Mouse (Mus musculus): ENCODE data around the gene Prdm16. TPM values are rescaled to one million over a fixed set of nuclear protein-coding genes. Genes with fewer than 3 reads are reported as not detected.

Prdm16 gene
- polyA plus RNA-seq, 1 experiment from 2014 or later: 2.0 TPM

DNA sequence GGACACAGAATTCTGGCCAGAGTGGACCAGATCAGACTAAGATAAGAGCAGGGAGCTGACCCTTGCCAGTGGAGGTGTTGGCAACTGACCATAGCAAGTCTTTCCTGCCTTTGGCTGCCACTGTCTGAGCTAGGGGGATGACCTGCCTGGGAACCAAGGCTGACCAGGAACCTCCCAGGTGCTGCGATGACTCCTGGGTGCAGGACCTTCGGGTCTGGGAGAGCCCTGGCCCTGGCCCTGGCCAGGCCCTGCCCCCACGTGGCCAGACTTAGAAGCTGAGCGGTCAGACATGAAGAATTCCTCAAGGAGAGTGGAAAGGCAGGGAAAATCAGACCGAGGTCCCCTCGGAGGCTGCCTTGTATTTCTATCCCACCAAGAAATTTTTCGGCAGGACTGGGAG is 2.5 kb upstream of the Prdm16 start:
- ATAC-seq (ENCODE audit: insufficient read depth): no peak
- peaks cover 100% of the 10 kb centered on the region for H3K27me3 ChIP-seq
- no peak overlapping the region for H3K4me3 ChIP-seq (replicated peaks)
- no peaks in the 10 kb centered on the region for H3K36me3 ChIP-seq (replicated peaks)
- H3K4me2 ChIP-seq: no peak overlapping the region
- peaks cover 15% of the 10 kb centered on the region; the same call in 1 of the 2 replicates for H3K4me1 ChIP-seq (replicated peaks)
- no peaks in the 10 kb centered on the region for H3K9me3 ChIP-seq (replicated peaks)
- no peak overlapping the region for H3K9ac ChIP-seq
- 5% methylated on average over 7 of the region's 7 CpGs for WGBS (ENCODE audit: insufficient replicate concordance)
- no peak overlapping the region for H3K27ac ChIP-seq (replicated peaks)

DNA sequence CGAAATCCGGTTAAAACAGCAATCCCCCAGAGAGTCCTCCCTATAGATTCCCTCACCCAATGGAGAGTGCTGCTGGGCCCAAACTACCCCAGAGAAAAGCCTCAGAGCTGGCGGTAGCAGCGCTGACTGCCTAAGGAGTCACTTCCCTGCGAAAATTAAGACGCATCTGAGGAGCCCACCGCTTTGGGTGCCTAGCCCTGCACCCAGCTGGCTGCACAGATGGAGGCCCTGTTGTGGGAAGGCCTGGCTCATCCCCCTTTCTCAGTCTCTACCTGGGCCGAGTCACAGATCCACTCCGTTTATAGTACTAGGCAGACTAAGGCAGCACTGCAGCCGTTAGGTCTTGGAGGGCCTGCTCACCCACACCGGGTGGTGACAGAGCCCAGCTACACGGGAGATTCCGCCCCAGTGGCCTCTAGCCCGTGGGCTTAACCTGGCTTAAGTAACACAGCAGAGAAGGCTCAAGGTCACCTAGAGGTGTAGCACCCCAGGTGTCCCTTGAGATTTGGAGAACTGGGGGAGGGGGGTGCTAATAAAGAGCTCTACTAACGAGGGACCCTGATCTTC is 1.7 kb upstream of the Prdm16 start:
- H3K27ac ChIP-seq (replicated peaks): no peak overlapping the region
- no peaks in the 10 kb centered on the region for H3K9me3 ChIP-seq (replicated peaks)
- H3K27me3 ChIP-seq: peaks cover 100% of the 10 kb centered on the region
- no peak for ATAC-seq (ENCODE audit: insufficient read depth)
- peaks cover 15% of the 10 kb centered on the region; the same call in 1 of the 2 replicates for H3K4me1 ChIP-seq (replicated peaks)
- no peaks in the 10 kb centered on the region for H3K36me3 ChIP-seq (replicated peaks)
- peak overlapping the region; percentile 68; the same call in 1 of the 2 replicates for H3K4me2 ChIP-seq
- no peak overlapping the region for H3K4me3 ChIP-seq (replicated peaks)
- no peak overlapping the region for H3K9ac ChIP-seq
- 8% methylated on average over 15 of the region's 15 CpGs for whole genome bisulfite sequencing (ENCODE audit: insufficient replicate concordance)

DNA sequence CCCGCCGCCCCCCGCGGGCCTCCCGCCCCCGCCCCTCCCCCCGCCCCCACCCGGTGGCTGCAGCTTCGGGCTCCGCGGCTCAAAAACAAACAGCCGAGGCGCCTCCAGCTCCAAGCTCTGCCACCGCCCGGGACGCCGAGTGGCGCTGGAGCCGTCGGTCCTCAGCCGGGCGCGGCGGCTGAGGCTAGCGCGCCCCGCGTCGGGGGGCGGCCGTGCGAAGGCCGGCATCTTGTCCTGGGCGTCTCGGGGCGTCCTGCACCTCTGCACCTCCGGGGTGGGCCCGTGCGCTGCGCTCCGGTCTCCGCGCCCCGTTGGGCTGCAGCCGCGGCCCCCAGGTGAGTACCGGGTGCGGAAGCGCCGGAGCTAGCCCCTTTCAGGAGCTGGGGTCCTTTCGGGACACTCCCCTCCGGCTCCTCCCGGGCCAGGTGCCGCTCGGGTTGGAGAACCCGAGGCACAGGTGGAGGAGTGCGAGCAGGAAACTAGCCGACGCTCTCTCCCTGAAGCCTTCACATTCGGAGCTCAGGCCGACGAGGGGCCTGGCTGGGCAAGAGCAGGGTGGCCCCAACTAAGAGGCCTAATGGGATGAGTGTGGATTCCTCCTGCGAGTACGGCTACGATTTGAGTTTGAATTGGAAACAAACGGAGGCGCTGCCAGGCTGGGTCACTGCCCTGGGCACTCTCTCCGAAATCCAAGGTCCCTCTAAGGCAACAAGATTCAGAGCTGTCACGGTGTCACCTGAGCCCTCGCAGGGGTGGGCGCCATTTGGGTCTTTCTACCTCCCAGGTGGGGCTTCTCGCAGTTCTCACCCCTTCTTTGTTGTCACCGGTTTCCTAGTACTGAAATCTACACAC is 1.0 kb upstream of the Prdm16 start:
- no peak for ATAC-seq (ENCODE audit: insufficient read depth)
- Histone ChIP-seq H3K27ac (replicated peaks) (no peak overlapping the region), H3K4me3 (replicated peaks) (peak overlapping the region; percentile 59), H3K4me1 (replicated peaks) (peaks cover 15% of the 10 kb centered on the region; the same call in 1 of the 2 replicates), H3K9ac (no peak overlapping the region), H3K9me3 (replicated peaks) (no peaks in the 10 kb centered on the region), H3K4me2 (peak overlapping the region; percentile 68), H3K27me3 (peaks cover 100% of the 10 kb centered on the region), H3K36me3 (replicated peaks) (no peaks in the 10 kb centered on the region)
- WGBS (ENCODE audit: insufficient replicate concordance): 2% methylated on average over 69 of the region's 73 CpGs

DNA sequence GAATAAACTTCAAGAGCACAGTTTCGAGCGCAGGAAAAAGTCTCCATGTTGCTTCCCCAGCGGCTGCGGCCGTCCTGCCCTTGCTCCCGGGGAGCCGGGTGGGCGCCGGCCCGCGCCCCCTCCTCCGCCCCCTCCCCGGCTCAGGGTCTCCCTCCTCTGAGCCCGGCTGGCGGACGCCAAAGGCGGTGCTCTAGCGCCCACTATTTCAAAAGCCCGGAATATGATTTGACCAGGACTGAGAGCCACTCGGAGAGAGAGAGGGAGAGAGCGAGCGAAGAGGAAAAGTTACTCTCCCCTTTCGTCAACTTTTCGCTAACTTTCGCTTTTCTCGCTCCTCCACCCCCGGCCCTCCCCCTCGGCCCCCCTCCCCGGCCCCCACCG is 630 bp downstream of the Prdm16 start:
- H3K9ac ChIP-seq: no peak overlapping the region; the same call in 1 of the 2 replicates
- no peaks in the 10 kb centered on the region for H3K9me3 ChIP-seq (replicated peaks)
- under 1% methylated on average over 25 of the region's 30 CpGs for WGBS (ENCODE audit: insufficient replicate concordance)
- no peaks in the 10 kb centered on the region for H3K36me3 ChIP-seq (replicated peaks)
- peak overlapping the region; percentile 68 for H3K4me2 ChIP-seq
- H3K4me3 ChIP-seq (replicated peaks): peak overlapping the region; percentile 59
- H3K4me1 ChIP-seq (replicated peaks): peaks cover 13% of the 10 kb centered on the region; the same call in 1 of the 2 replicates
- ATAC-seq (ENCODE audit: insufficient read depth): peak; percentile 30; the same call in 1 of the 2 replicates
- H3K27ac ChIP-seq (replicated peaks): peak overlapping the region; percentile 65
- H3K27me3 ChIP-seq: peaks cover 99% of the 10 kb centered on the region

DNA sequence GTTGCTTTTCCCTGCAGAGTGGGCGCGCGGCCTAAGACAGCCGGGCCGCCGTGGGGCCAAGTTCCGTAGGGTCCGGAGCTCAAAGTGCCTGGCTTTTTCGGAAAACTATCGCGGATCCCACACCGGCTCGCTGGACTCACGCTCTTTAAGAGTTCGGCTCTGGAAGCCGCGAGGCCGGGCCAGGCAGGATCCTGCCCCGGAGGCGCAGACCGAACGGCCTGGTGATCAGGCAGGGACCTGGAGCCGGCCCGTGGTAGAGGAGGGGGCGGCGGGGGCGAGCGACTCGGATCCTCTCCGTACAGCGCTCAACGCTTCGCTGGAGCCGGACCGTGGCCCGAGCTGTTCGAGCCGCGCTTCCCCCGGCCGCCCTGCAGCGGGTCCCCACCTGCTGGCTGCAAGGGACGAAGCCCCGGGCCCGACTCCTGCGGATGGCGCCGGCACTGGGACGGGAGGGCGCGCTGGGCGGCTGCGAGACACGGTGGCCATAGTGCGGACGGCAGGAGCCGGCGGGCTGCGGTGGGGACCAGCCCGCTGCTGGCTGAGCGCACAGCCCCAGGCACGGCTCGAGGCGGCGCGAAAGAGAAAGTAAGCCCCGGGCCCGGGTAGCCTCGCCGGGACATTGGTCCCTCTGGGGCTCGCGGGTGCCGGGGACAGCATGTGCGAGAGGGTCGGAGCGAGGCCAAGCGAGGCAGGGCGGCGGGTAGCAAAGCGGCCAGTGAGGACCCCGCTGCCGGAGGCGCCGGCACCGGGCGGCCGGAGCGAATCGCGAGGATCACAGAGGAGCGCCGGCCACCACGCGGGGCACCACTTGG is 1.2 kb downstream of the Prdm16 start:
- ATAC-seq (ENCODE audit: insufficient read depth): peak; percentile 47
- peak overlapping the region; percentile 65 for H3K27ac ChIP-seq (replicated peaks)
- under 1% methylated on average over 94 of the region's 94 CpGs for WGBS (ENCODE audit: insufficient replicate concordance)

DNA sequence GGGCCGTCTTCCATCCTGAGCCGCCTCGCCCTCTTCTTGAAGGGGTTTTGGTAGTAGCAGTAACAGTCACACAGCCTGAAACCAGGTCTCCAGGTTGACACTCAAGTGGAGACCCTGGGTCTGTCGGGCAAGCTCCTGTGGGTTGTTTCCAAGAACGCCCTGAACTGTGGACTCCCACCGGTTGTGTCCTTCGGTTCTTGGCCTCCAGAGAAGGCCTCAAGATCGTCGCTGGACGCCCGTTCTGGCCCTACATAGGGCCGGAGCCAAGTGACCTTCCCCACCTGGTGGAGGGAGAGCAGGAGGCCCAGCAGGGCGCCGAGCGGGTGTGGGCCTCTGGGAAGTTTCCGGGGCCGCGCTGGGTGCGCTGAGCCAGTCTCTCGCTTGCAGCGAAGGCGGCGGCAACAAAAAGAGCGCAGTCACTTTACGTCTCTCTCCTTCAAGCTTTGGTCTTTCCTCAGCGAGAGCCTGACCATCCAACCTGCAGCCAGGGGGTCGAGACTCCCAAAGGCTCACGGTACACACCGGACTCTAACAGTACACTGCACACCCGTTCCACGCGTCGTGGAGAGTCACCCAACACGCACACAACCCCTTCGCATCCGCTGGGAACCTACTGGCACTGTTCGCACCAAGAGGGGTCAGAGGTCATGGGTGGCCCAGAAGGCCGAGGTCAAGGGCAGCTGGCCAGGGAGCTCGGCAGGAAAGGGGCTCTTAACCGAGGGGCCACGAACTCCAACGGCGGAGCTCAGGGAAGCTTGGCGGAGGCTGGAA is 2.0 kb downstream of the Prdm16 start:
- peak overlapping the region; percentile 68 for H3K4me2 ChIP-seq
- no peaks in the 10 kb centered on the region for H3K36me3 ChIP-seq (replicated peaks)
- no peak overlapping the region for H3K27ac ChIP-seq (replicated peaks)
- no peak for ATAC-seq (ENCODE audit: insufficient read depth)
- 16% methylated on average over 44 of the region's 44 CpGs for WGBS (ENCODE audit: insufficient replicate concordance)
- peak overlapping the region; percentile 59 for H3K4me3 ChIP-seq (replicated peaks)
- H3K9ac ChIP-seq: 0 out of 2 replicates have a peak overlapping the region, but pooled peaks have one; percentile 32
- no peaks in the 10 kb centered on the region for H3K9me3 ChIP-seq (replicated peaks)
- peaks cover 13% of the 10 kb centered on the region for H3K4me1 ChIP-seq (replicated peaks)
- H3K27me3 ChIP-seq: peaks cover 95% of the 10 kb centered on the region

More for the DNA sequence above, 1.2 kb downstream of the Prdm16 start:
- peak overlapping the region; percentile 59 for H3K4me3 ChIP-seq (replicated peaks)
- no peaks in the 10 kb centered on the region for H3K36me3 ChIP-seq (replicated peaks)
- peak overlapping the region; percentile 32; the same call in 1 of the 2 replicates for H3K9ac ChIP-seq
- peak overlapping the region; percentile 68 for H3K4me2 ChIP-seq
- peaks cover 97% of the 10 kb centered on the region for H3K27me3 ChIP-seq
- peaks cover 13% of the 10 kb centered on the region; the same call in 1 of the 2 replicates for H3K4me1 ChIP-seq (replicated peaks)
- H3K9me3 ChIP-seq (replicated peaks): no peaks in the 10 kb centered on the region

DNA sequence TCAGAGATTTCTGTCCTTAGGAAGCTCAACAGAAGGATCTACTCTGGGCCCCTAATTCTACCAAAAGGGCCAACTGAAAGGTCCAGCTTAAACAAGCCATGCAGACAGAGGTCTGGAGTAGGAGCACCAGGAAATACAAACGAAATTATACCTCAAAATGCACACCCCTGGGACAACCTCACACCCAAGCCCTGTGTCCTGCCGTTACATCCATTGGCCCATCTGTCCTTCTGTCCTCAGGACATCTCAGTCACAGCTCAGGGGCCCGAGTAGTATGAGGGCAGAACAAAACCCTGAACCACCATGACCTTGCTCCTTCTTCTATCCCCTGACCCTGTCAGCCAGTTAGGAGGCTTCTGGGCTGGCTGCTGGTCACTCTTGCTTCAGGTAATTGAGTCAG is 2.7 kb downstream of the Prdm16 start:
- H3K4me1 ChIP-seq (replicated peaks): peaks cover 13% of the 10 kb centered on the region
- H3K4me3 ChIP-seq (replicated peaks): no peak overlapping the region
- no peaks in the 10 kb centered on the region for H3K36me3 ChIP-seq (replicated peaks)
- peak overlapping the region; percentile 68; the same call in 1 of the 2 replicates for H3K4me2 ChIP-seq
- H3K9ac ChIP-seq: no peak overlapping the region
- ATAC-seq (ENCODE audit: insufficient read depth): no peak
- no peaks in the 10 kb centered on the region for H3K9me3 ChIP-seq (replicated peaks)
- WGBS (ENCODE audit: insufficient replicate concordance): 32% methylated on average over 3 of the region's 3 CpGs
- H3K27me3 ChIP-seq: peaks cover 93% of the 10 kb centered on the region
- no peak overlapping the region for H3K27ac ChIP-seq (replicated peaks)

DNA sequence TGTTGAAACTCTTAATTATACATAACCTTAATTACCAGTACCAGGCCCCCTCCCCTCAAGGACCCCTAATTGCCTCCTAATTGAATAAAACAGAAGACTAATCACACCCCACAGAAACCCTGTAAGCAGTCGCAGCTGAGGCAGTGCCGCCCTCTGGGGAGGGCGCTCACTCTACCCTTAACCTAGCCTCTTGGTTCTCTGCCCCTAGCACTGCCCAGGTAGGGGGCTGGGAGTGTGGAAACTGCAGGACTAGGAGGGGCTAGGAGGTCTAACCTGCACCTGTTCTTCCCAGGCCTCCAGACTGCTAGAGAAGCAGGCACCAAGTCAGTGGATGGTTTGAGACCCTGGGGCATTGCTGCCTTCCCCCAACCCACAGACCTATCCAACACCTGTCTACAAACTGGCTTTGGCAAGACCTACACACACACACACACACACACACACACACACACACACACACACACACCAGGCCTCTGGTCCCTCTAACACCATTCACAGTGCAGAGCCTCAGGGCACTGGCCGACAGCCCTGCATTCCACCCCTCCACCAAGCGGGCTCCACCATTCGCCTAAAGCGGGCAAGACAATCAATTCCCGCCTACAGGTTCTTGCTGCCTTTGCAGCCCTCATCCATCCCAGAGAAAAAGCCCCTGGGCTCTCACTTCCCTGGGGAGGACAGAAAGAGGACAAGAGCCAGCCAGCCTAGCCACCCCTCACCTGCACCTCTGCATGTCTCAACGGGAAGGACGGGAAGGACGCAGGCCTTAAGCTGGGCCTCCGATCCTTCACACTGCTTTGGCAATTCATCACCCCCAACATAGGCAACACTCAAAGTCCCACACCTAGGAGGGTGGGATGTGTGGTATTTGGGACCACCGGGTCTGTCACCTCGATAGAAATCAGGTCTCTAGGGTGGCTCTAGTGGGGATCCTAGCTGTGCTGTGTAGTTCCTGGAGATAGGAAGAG is 3.6 kb downstream of the Prdm16 start:
- WGBS (ENCODE audit: insufficient replicate concordance): 57% methylated on average over 14 of the region's 14 CpGs
- Histone ChIP-seq H3K27ac (replicated peaks) (no peak overlapping the region), H3K4me1 (replicated peaks) (peaks cover 18% of the 10 kb centered on the region), H3K9ac (no peak overlapping the region), H3K36me3 (replicated peaks) (no peaks in the 10 kb centered on the region), H3K27me3 (peaks cover 87% of the 10 kb centered on the region), H3K4me3 (replicated peaks) (no peak overlapping the region), H3K9me3 (replicated peaks) (no peaks in the 10 kb centered on the region), H3K4me2 (no peak overlapping the region)
- ATAC-seq (ENCODE audit: insufficient read depth): no peak

DNA sequence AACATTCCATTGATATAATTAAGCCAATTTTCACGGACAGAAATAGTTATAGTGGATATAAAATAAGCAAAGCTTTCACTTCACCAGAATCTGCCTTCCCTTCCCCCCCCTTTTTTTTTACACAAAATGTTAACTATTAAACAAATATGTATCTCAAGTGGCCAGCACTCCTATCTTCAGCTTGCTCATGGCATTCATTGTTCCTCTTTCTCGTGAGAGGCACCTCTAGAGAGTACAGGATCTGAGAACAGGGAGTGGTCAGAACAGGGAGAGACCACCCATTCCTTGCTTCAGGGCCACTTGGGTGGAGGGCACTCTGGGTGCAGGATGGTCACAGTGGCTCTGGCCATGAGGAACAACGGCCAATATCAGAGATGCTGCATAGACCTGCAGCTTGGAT is 5.9 kb downstream of the Prdm16 start:
- H3K27me3 ChIP-seq: peaks cover 63% of the 10 kb centered on the region
- no peaks in the 10 kb centered on the region for H3K36me3 ChIP-seq (replicated peaks)
- H3K4me1 ChIP-seq (replicated peaks): peaks cover 24% of the 10 kb centered on the region
- no peak for ATAC-seq (ENCODE audit: insufficient read depth)
- H3K9me3 ChIP-seq (replicated peaks): no peaks in the 10 kb centered on the region
- no peak overlapping the region for H3K4me3 ChIP-seq (replicated peaks)
- no peak overlapping the region for H3K4me2 ChIP-seq
- 17% methylated on average over 3 of the region's 3 CpGs for WGBS (ENCODE audit: insufficient replicate concordance)
- no peak overlapping the region for H3K9ac ChIP-seq
- H3K27ac ChIP-seq (replicated peaks): no peak overlapping the region

All from liver, embryonic 15.5 days (tissue).